Mouse (Mus musculus) testis, adult 2 months (tissue): ENCODE measurements around the gene Chn2.

ENCODE experiments used
- CTCF ChIP-seq: fragments of 200-500 bp; IDR thresholded peaks from 2 replicates; pipeline ENCODE4 v1.5.1; 2012; ENCODE audit warnings: low read depth, mild to moderate bottlenecking, inconsistent platforms, low read length, moderate library complexity; ENCODE audit not compliant: control insufficient read depth, insufficient read depth, insufficient replicate concordance
- POLR2A ChIP-seq: fragments of 200-500 bp; IDR thresholded peaks from 2 replicates; pipeline ENCODE4 v1.6.1; 2012; ENCODE audit warnings: low read depth, mild to moderate bottlenecking, inconsistent platforms, low read length, moderate library complexity; ENCODE audit not compliant: control insufficient read depth

GRCm38 (mm10) chr6:54203316-54203715 is 164.0 kb downstream of the Chn2 start:
- TF ChIP-seq POLR2A (no peak), CTCF (no peak)
